Mouse (Mus musculus): ENCODE measurements at regions not wholly inside any gene's neighbourhood (a gene's known extent, or its start where the extent isn't known, plus 50 kb on each side); places are given as distances from the start of the nearest gene placed in this dataset.

GRCm38 (mm10) chr8:30630332-30630731, 2798.2 kb upstream of the 5930422O12Rik start:
- TF ChIP-seq CTCF (conservative IDR thresholded peaks at IDR 0.05 in 1 of 2, IDR thresholded peaks at IDR 0.05 in 1 of 2; ENCODE audit: low read depth in 2 of 2, low read length in 2 of 2) = no peak
- TF ChIP-seq USF1 (IDR thresholded peaks at IDR 0.05; ENCODE audit: low read depth, low read length) = no peak
- no peak for TF ChIP-seq ELF1 (IDR thresholded peaks at IDR 0.05; ENCODE audit: low read depth, low read length)
- no peak for TF ChIP-seq POLR2A (IDR thresholded peaks at IDR 0.05; ENCODE audit: low read depth, low read length)
- TF ChIP-seq ZKSCAN1 (IDR thresholded peaks at IDR 0.05; ENCODE audit: borderline replicate concordance, low read depth, low read length) = no peak
- no peak for TF ChIP-seq EP300 (IDR thresholded peaks at IDR 0.05; ENCODE audit: low read length)
- no peak for TF ChIP-seq HCFC1 (IDR thresholded peaks at IDR 0.05; ENCODE audit: low read depth, low read length)
